Mouse (Mus musculus) myocyte (in vitro differentiated cells): ENCODE data around the gene Ccdc38. TPM values are rescaled to one million over a fixed set of nuclear protein-coding genes. Genes with fewer than 3 reads are reported as not detected.
A peak's percentile ranks its signal among the peaks of the same experiment; 100 is the strongest.

Experiments used
- H3K27me3 ChIP-seq: one replicate; pipeline ENCODE4 v1.6.1; 2011; ENCODE audit not compliant: control insufficient read depth, insufficient read depth, insufficient read length
- H3K36me3 ChIP-seq: one replicate; pipeline ENCODE4 v1.6.1; 2011; ENCODE audit not compliant: control insufficient read depth, insufficient read depth
- H3K4me2 ChIP-seq: one replicate; pipeline ENCODE4 v1.6.1; 2011; ENCODE audit warnings: low read depth, control low read depth
- H3K4me3 ChIP-seq: one replicate; pipeline ENCODE4 v1.5.1; 2011; ENCODE audit warnings: mild to moderate bottlenecking, control low read depth, moderate library complexity
- H3K79me2 ChIP-seq: one replicate; pipeline ENCODE4 v1.6.1; 2011; ENCODE audit not compliant: control insufficient read depth, insufficient read depth
- H3ac ChIP-seq: one replicate; pipeline ENCODE4 v1.6.1; 2011; ENCODE audit not compliant: control insufficient read depth, insufficient read length
- CEBPB ChIP-seq: IDR thresholded peaks from 2 replicates; pipeline ENCODE4 v1.6.1; 2011; ENCODE audit warnings: mild to moderate bottlenecking, moderate library complexity; ENCODE audit not compliant: poor library complexity, insufficient read depth, severe bottlenecking
- E2F4 ChIP-seq: IDR thresholded peaks from one replicate; pipeline ENCODE4 v1.6.1; 2011; ENCODE audit warnings: mild to moderate bottlenecking, control low read depth, moderate library complexity; ENCODE audit not compliant: insufficient read depth
- MAX ChIP-seq: IDR thresholded peaks from one replicate; pipeline ENCODE4 v1.6.1; 2011; ENCODE audit warnings: low read depth, mild to moderate bottlenecking, control low read depth
- MYOD1 ChIP-seq, 3 experiments: IDR thresholded peaks; one replicate each; pipeline ENCODE4 v1.6.1; 2011; ENCODE audit warnings: control low read depth in 2 of 3, low read depth in 2 of 3, mild to moderate bottlenecking in 2 of 3, moderate library complexity in 1 of 3; ENCODE audit not compliant: insufficient read length in 2 of 3, control insufficient read depth in 1 of 3
- MYOG ChIP-seq, 3 experiments: IDR thresholded peaks; one replicate each; pipeline ENCODE4 v1.6.1; 2011; ENCODE audit warnings: control low read depth in 2 of 3, low read depth in 2 of 3, mild to moderate bottlenecking in 2 of 3; ENCODE audit not compliant: insufficient read length in 2 of 3, control insufficient read depth in 1 of 3, insufficient read depth in 1 of 3
- POLR2A ChIP-seq: IDR thresholded peaks from one replicate; pipeline ENCODE4 v1.6.1; 2011; ENCODE audit warnings: low read depth, mild to moderate bottlenecking, control low read depth, moderate library complexity; ENCODE audit not compliant: insufficient read length
- POLR2AphosphoS2 ChIP-seq: IDR thresholded peaks from one replicate; pipeline ENCODE4 v1.6.1; 2011; ENCODE audit warnings: low read depth, control low read depth; ENCODE audit not compliant: insufficient read length
- REST ChIP-seq: IDR thresholded peaks from one replicate; pipeline ENCODE4 v1.6.1; 2011; ENCODE audit warnings: mild to moderate bottlenecking, control low read depth, moderate library complexity; ENCODE audit not compliant: insufficient read depth, insufficient read length
- SRF ChIP-seq: IDR thresholded peaks from one replicate; pipeline ENCODE4 v1.6.1; 2011; ENCODE audit warnings: low read depth; ENCODE audit not compliant: control insufficient read depth, insufficient read length
- TCF12 ChIP-seq: IDR thresholded peaks from one replicate; pipeline ENCODE4 v1.6.1; 2011; ENCODE audit warnings: mild to moderate bottlenecking, control low read depth; ENCODE audit not compliant: poor library complexity, insufficient read depth, severe bottlenecking
- TCF3 ChIP-seq: IDR thresholded peaks from one replicate; pipeline ENCODE4 v1.6.1; 2011; ENCODE audit warnings: low read depth, control low read depth; ENCODE audit not compliant: insufficient read length
- USF1 ChIP-seq: IDR thresholded peaks from one replicate; pipeline ENCODE4 v1.6.1; 2011; ENCODE audit warnings: low read depth, mild to moderate bottlenecking, control low read depth, moderate library complexity
- polyA plus RNA-seq: library from polyadenylated mRNA; unstranded; fragments of >200 nt; fragmentation: generic; extraction: Trizol; gene quantifications from one replicate; pipeline ENCODE4 v1.2.1, GENCODE M21; 2012; ENCODE audit warnings: missing spikeins

The Ccdc38 gene
- polyA plus RNA-seq, 1 experiment, result 0.05 TPM

GRCm38 (mm10) chr10:93610896-93611295 is 70.5 kb downstream of the Ccdc38 start:
- H3K4me2 ChIP-seq, result no peak overlapping the region
- no peaks in the 10 kb centered on the region for H3K79me2 ChIP-seq

GRCm38 (mm10) chr10:93611419-93612007 is 71.1 kb downstream of the Ccdc38 start:
- H3K79me2 ChIP-seq, result no peaks in the 10 kb centered on the region
- no peak overlapping the region for H3K4me2 ChIP-seq
- no peak for TF ChIP-seq TCF3
- no peak for TF ChIP-seq CEBPB
- no peak for TF ChIP-seq POLR2A
- TF ChIP-seq MAX, result no peak
- no peak for TF ChIP-seq E2F4
- no peak for TF ChIP-seq SRF
- TF ChIP-seq MYOG (IDR thresholded peaks at IDR 0.05; ENCODE audit: control insufficient read depth in 1 of 3, insufficient read depth in 1 of 3, insufficient read length in 2 of 3, low read depth in 2 of 3), result no peak
- TF ChIP-seq POLR2AphosphoS2, result no peak
- no peak for TF ChIP-seq USF1
- no peaks in the 10 kb centered on the region for H3K36me3 ChIP-seq
- no peak overlapping the region for H3ac ChIP-seq
- H3K4me3 ChIP-seq, result no peak overlapping the region
- H3K27me3 ChIP-seq, result no peaks in the 10 kb centered on the region

More at GRCm38 (mm10) chr10:93610896-93611295, 70.5 kb downstream of the Ccdc38 start:
- Histone ChIP-seq H3K4me3 (no peak overlapping the region), H3K27me3 (no peaks in the 10 kb centered on the region), H3ac (no peak overlapping the region), H3K36me3 (no peaks in the 10 kb centered on the region)
- no peak for TF ChIP-seq REST
- TF ChIP-seq USF1, result no peak
- no peak for TF ChIP-seq E2F4
- no peak for TF ChIP-seq TCF3
- TF ChIP-seq CEBPB, result no peak
- TF ChIP-seq POLR2AphosphoS2, result no peak
- no peak for TF ChIP-seq MYOD1 (IDR thresholded peaks at IDR 0.05; ENCODE audit: control insufficient read depth in 1 of 3, insufficient read length in 2 of 3, low read depth in 2 of 3)
- no peak for TF ChIP-seq MYOG (IDR thresholded peaks at IDR 0.05; ENCODE audit: control insufficient read depth in 1 of 3, insufficient read depth in 1 of 3, insufficient read length in 2 of 3, low read depth in 2 of 3)
- no peak for TF ChIP-seq MAX
- TF ChIP-seq POLR2A, result no peak
- TF ChIP-seq TCF12, result no peak
- TF ChIP-seq SRF, result no peak

GRCm38 (mm10) chr10:93614850-93615249 is 74.4 kb downstream of the Ccdc38 start:
- Histone ChIP-seq H3K4me3 (no peak overlapping the region), H3K36me3 (no peaks in the 10 kb centered on the region), H3K4me2 (no peak overlapping the region), H3K27me3 (no peaks in the 10 kb centered on the region), H3K79me2 (no peaks in the 10 kb centered on the region), H3ac (no peak overlapping the region)
- TF ChIP-seq POLR2AphosphoS2 (no peak), MYOD1 (IDR thresholded peaks at IDR 0.05; ENCODE audit: control insufficient read depth in 1 of 3, insufficient read length in 2 of 3, low read depth in 2 of 3) (no peak), E2F4 (no peak), TCF12 (no peak), USF1 (no peak), TCF3 (no peak), REST (no peak), POLR2A (no peak), MYOG (IDR thresholded peaks at IDR 0.05; ENCODE audit: control insufficient read depth in 1 of 3, insufficient read depth in 1 of 3, insufficient read length in 2 of 3, low read depth in 2 of 3) (no peak), SRF (no peak), CEBPB (no peak), MAX (no peak)

DNA sequence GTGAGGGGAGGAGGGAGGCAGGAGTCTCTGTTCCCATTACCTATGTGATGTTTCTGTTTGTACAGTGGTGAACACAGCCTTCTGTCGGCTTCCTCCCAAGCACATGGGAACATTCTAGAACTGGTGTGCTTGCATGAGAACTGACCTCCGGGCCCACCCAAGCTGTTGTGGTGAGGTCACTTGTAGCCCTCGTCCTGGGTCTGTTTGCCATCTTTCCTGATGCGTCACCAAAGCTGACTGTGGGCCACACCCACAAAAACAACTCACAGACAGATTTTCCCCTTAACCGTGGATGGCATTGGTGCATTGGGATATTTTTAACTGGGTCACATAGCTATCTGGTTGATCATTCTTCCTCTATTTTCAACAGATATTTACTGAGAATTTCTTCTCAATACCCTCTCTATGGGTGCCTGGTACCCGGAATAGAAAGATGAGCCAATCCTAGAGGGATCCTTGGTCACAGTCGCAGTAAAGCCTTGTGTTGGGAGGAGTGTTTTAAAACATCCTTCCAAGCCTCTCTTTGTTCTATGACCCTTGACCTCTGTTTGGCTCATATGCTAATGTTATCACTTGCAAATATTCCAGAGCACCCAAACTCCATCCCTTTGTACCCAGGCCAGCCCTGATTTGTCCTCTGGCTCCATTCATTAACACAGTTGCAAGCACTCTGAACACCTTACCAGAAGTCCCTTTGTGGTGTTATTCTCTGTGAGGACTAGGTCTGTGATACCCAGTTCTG is 80.2 kb downstream of the Ccdc38 start:
- Histone ChIP-seq H3K36me3 (no peaks in the 10 kb centered on the region), H3K4me3 (no peak overlapping the region), H3K79me2 (no peaks in the 10 kb centered on the region), H3ac (no peak overlapping the region), H3K4me2 (peak overlapping the region; percentile 44), H3K27me3 (no peaks in the 10 kb centered on the region)
- TF ChIP-seq MYOD1 (IDR thresholded peaks at IDR 0.05; ENCODE audit: control insufficient read depth in 1 of 3, insufficient read length in 2 of 3, low read depth in 2 of 3) (peak in 1 of 3 experiments; percentile 15), CEBPB (no peak), POLR2A (no peak), TCF12 (no peak)
